Mouse (Mus musculus) lung, embryonic 15.5 days (tissue): Measurements from ENCODE around the gene Csde1. TPM values are rescaled to one million over a fixed set of nuclear protein-coding genes. Genes with fewer than 3 reads are reported as not detected.
A peak's percentile ranks its signal among the peaks of the same experiment; 100 is the strongest.

Experiments used
- ATAC-seq: fragments of 200-750 bp; cut with Nextera tagmentation; 2 replicates; pipeline ENCODE4 v1.8.0; 2017; ENCODE audit warnings: moderate number of reproducible peaks, borderline replicate concordance; ENCODE audit not compliant: low FRiP score, low TSS enrichment; ENCODE audit errors: extremely low read depth
- H3K27ac ChIP-seq: fragments of 300-500 bp; sonication (generic); 2 replicates; pipeline ENCODE4 v1.5.1; 2015; ENCODE audit warnings: moderate library complexity, mild to moderate bottlenecking, inconsistent platforms
- H3K27me3 ChIP-seq: fragments of 300-500 bp; sonication (generic); 2 replicates; pipeline ENCODE4 v1.6.1; 2015; ENCODE audit warnings: inconsistent platforms
- H3K36me3 ChIP-seq: fragments of 300-500 bp; sonication (generic); 2 replicates; pipeline ENCODE4 v1.6.1; 2015; ENCODE audit warnings: inconsistent platforms
- H3K4me1 ChIP-seq: fragments of 300-500 bp; sonication (generic); 2 replicates; pipeline ENCODE4 v1.6.1; 2015; ENCODE audit warnings: inconsistent platforms
- H3K4me2 ChIP-seq: fragments of 300-500 bp; sonication (generic); 2 replicates; pipeline ENCODE4 v1.6.1; 2015; ENCODE audit warnings: inconsistent platforms, mild to moderate bottlenecking, moderate library complexity
- H3K4me3 ChIP-seq: fragments of 300-500 bp; sonication (generic); 2 replicates; pipeline ENCODE4 v1.5.1; 2015; ENCODE audit warnings: mild to moderate bottlenecking, inconsistent platforms
- H3K9ac ChIP-seq: fragments of 300-500 bp; sonication (generic); 2 replicates; pipeline ENCODE4 v1.6.1; 2015; ENCODE audit warnings: inconsistent platforms
- H3K9me3 ChIP-seq: fragments of 300-500 bp; sonication (generic); 2 replicates; pipeline ENCODE4 v1.6.1; 2016; ENCODE audit warnings: inconsistent platforms
- WGBS: fragments of 180-500 bp; shearing (Covaris S2); methylation state at CpG from one replicate; pipeline ENCODE4 v1.1.7; 2015; 5-methylcytosine and 5-hydroxymethylcytosine counted together
- polyA plus RNA-seq: library from polyadenylated mRNA; unstranded; fragments of >200 nt; fragmentation: Nextera tagmentation; extraction: Ambion mirVana; gene quantifications from 2 replicates; pipeline ENCODE4 v1.2.1, GENCODE M21; 2015

Gene Csde1
- polyA plus RNA-seq, 1 experiment from 2014 or later = 343 TPM

GRCm38 (mm10) chr3:103101194-103101593, 81.0 kb downstream of the Csde1 start:
- Histone ChIP-seq H3K9ac (no peak overlapping the region), H3K27ac (no peak overlapping the region), H3K9me3 (no peaks in the 10 kb centered on the region), H3K4me2 (no peak overlapping the region), H3K36me3 (no peaks in the 10 kb centered on the region), H3K27me3 (no peaks in the 10 kb centered on the region), H3K4me3 (no peak overlapping the region), H3K4me1 (peaks cover 7% of the 10 kb centered on the region)
- no peak for ATAC-seq
- 52% methylated on average over 5 of the region's 5 CpGs for WGBS

DNA sequence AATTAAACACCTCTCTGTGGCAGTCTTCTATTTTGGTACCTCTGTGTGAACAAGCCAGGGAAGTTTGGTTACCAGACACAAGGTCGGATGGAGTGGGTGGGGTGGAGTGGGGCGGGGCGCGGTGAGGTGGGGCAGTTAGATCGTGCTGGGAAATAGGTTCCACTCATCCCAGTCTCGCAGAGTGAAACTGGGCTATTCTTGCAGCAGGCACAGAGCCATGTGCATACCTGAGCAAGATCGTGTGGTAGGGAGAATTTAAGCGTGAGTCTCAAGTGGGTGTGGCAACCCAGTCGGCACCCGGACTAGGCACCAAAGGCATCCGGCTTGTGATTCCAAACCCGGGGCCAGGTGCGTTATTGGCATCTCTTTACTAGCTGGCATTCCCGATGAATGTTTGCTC, 81.7 kb downstream of the Csde1 start:
- peak overlapping the region; percentile 89 for H3K4me3 ChIP-seq
- H3K9ac ChIP-seq = peak overlapping the region; percentile 61
- no peaks in the 10 kb centered on the region for H3K9me3 ChIP-seq
- no peaks in the 10 kb centered on the region for H3K36me3 ChIP-seq
- peaks cover 7% of the 10 kb centered on the region for H3K4me1 ChIP-seq
- peak overlapping the region; percentile 97 for H3K4me2 ChIP-seq
- peak; percentile 35 for ATAC-seq
- no peaks in the 10 kb centered on the region for H3K27me3 ChIP-seq
- WGBS = 3% methylated on average over 14 of the region's 14 CpGs
- H3K27ac ChIP-seq = peak overlapping the region; percentile 88

- Histone ChIP-seq H3K4me1 (peaks cover 7% of the 10 kb centered on the region), H3K9ac (peak within 1 kb of the TSS; percentile 76), H3K36me3 (no peaks in the 10 kb centered on the region), H3K27ac (peak within 1 kb of the TSS; percentile 88), H3K27me3 (no peaks in the 10 kb centered on the region), H3K9me3 (no peaks in the 10 kb centered on the region), H3K4me3 (peak within 1 kb of the TSS; percentile 89), H3K4me2 (peak within 1 kb of the TSS; percentile 97)
- WGBS = under 1% methylated on average over 72 of the region's 72 CpGs
- peak; percentile 98 for ATAC-seq
Measured at GRCm38 (mm10) chr3:103102454-103103390, 82.5 kb downstream of the Csde1 start, which contains the start of gene Dennd2c. Gene Dennd2c, plus strand, starts transcription at chr3:103102604.

Other genes starting within 250 kb of the Csde1 start
- gene Tshb, start 237.7 kb upstream of the Csde1 start, polyA plus RNA-seq = 0.09 and 0.30 TPM in 2 replicates
- not detected in 2 replicates for gene Sycp1, start 84.3 kb upstream of the Csde1 start, polyA plus RNA-seq
- gene Nr1h5, start 56.3 kb upstream of the Csde1 start, polyA plus RNA-seq = 0.06 TPM in 1 of 2 replicates, not detected in the other
- gene Sike1, start 24.7 kb upstream of the Csde1 start, polyA plus RNA-seq = 61.6 and 62.5 TPM in 2 replicates
- gene Nras, start 37.9 kb downstream of the Csde1 start, polyA plus RNA-seq = 92.7 and 96.9 TPM in 2 replicates
- gene Ampd1, start 53.6 kb downstream of the Csde1 start, polyA plus RNA-seq = 0.14 and 0.23 TPM in 2 replicates
- gene Dennd2c, start 82.2 kb downstream of the Csde1 start, polyA plus RNA-seq = 5.0 and 5.5 TPM in 2 replicates
- 188 and 190 TPM in 2 replicates for gene Bcas2, start 151.2 kb downstream of the Csde1 start, polyA plus RNA-seq